Mouse (Mus musculus) inflammation-experienced regulatory T-cells, adult 16 weeks (primary cell): Measurements from ENCODE around the gene Mrps25. TPM values are rescaled to one million over a fixed set of nuclear protein-coding genes. Genes with fewer than 3 reads are reported as not detected.

Source experiments
- polyA plus RNA-seq: library from polyadenylated mRNA; unstranded; fragments of 100-300 nt; shearing (Covaris generic); gene quantifications from one replicate; pipeline ENCODE4 v1.2.1, GENCODE M21; 2017

Gene Mrps25
- 56.3 TPM for polyA plus RNA-seq

DNA sequence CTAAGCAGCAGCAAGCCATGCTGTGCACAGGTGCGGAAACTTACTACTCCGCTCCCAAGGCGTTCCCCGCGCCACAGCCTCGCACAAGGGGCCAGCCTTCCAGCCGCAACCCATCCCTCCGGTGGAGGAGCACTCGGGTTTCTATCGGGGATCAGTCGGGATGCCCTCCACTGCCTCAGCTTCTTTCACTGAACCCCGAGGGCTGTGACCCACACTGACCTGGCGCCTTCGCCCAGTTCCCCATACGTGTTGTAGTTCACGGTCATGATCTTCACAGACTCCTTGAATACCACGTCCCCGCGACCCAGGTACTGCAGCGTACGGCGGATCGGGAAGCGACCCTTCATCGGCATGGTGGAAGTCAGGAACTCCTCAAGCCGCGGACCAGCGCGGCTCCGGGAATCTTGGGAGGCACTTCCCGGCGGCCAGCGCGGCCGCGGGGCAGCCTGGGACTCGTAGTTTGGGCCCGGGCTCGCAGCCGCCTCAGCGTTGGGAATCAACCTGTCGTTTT, at the start of gene Mrps25:
Mrps25 (minus strand) TSS at position 413 of the 511 bp plus-strand sequence.

GRCm38 (mm10) chr6:92214773-92215449, 31.1 kb upstream of the Mrps25 start, which contains the start of gene Rbsn:
TSS of gene Rbsn (minus strand) at chr6:92214925.

Other genes with a start within 250 kb of the Mrps25 start
- gene Fgd5, start 205.2 kb downstream of the Mrps25 start, polyA plus RNA-seq: not detected
- gene Nr2c2, start 92.6 kb downstream of the Mrps25 start, polyA plus RNA-seq: 43.0 TPM
- gene Rbsn, start 30.9 kb upstream of the Mrps25 start, polyA plus RNA-seq: 35.5 TPM
- gene Trh, start 60.6 kb upstream of the Mrps25 start, polyA plus RNA-seq: not detected